Mouse (Mus musculus): ENCODE data around the gene Slc22a14.

GRCm38 (mm10) chr9:119145137-119145536, 220.2 kb downstream of the Slc22a14 start:
- no peak for TF ChIP-seq CTCF (IDR thresholded peaks at IDR 0.05; ENCODE audit: low read depth, low read length)
- TF ChIP-seq POLR2A (IDR thresholded peaks at IDR 0.05; ENCODE audit: borderline replicate concordance, low read depth, low read length) = no peak

Measured in bone marrow macrophage, adult 2 months (primary cell).